Mouse (Mus musculus): ENCODE data around the gene Kdf1.

DNA sequence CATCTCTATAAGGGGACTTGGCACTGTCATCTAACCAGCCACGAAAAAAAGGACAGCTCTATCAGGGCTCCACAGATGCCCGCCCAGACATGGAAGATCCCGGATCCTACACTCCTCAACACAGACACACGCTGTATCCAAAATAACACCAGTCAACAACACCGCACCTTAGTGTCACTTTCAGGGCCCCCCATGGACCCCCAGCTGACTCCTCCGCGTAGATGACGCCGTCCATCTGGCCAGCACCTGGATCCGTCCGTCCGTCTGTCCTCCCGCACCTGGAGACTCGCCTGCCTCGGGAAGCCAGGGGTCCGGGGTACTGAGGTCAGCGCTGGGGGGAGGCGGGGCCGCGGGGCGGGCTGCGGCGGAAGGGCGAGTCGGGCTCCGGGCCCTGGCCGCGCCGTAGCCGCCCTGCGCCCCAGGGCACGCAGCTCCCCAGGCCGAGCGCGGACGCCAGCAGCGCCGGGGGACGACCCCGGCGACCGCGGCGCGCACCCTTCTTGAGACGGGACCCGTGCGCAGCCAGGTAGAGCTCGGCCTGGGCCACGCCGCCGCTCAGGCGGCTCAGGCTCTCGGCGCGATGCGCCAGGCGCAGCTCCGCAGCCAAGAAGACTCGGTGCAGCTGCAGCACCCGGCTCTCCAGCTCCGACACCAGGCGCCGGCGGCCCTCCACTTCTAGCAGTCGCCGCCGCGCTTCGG lies 21.2 kb upstream of the Kdf1 start:
- TF ChIP-seq CTCF (IDR thresholded peaks at IDR 0.05; ENCODE audit: low read depth) (no peak), EP300 (IDR thresholded peaks at IDR 0.05; ENCODE audit: low read depth) (no peak)

Measured in liver, embryonic 14.5 days (tissue).